Mouse (Mus musculus): ENCODE measurements around the gene Apbb2. TPM values are rescaled to one million over a fixed set of nuclear protein-coding genes. Genes with fewer than 3 reads are reported as not detected.
A peak's percentile ranks its signal among the peaks of the same experiment; 100 is the strongest.

Apbb2 gene
- polyA plus RNA-seq, 1 experiment from 2014 or later = 48.9 TPM

DNA sequence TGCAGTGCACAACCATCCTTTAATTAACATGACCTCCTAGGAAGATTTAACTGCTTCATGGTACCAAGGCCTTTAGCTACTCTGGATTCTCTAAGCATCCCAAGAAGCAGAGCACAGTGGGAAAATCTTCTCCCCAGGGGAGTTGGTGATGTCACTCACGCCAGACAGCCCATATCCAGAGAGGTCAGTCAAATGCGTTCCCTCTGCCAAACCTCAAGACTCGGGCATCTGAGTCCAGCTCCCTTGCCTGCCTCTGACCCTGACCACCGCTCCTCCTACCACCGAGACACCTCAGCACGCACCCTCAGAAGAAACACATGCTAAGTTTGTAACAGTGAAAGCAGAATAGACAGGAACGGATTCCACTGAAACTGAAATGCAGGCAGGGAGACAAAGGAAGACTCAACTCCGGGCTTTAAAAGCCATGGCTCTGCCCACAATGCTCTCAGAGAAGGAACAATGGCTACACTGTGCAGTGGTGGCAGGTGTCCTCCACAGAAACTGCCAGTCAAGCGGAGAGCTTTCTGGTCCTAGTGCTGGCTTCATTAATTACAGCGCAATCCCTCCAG lies 72.9 kb downstream of the Apbb2 start:
- whole genome bisulfite sequencing = 55% methylated on average over 10 of the region's 10 CpGs
- Histone ChIP-seq H3K9ac (replicated peaks; ENCODE audit: low read depth) (no peak overlapping the region), H3K4me2 (replicated peaks; ENCODE audit: low read depth, low read length) (no peak overlapping the region), H3K27ac (ENCODE audit: low read length) (no peak overlapping the region), H3K36me3 (ENCODE audit: insufficient read depth, low read length) (no peaks in the 10 kb centered on the region), H3K27me3 (replicated peaks; ENCODE audit: insufficient read depth, low read length) (no peaks in the 10 kb centered on the region), H3K4me3 (ENCODE audit: low read depth, low read length) (no peak overlapping the region), H3K4me1 (ENCODE audit: insufficient read depth, low read depth, low read length) (peaks cover 8% of the 10 kb centered on the region; the same call in 1 of the 2 replicates), H3K9me3 (ENCODE audit: low read length) (no peaks in the 10 kb centered on the region)
- ATAC-seq (no peak), DNase-seq (ENCODE audit: low spot score) (no peak)
- TF ChIP-seq EP300 (IDR thresholded peaks at IDR 0.05) = no peak
- TF ChIP-seq CTCF (IDR thresholded peaks at IDR 0.05) = no peak

DNA sequence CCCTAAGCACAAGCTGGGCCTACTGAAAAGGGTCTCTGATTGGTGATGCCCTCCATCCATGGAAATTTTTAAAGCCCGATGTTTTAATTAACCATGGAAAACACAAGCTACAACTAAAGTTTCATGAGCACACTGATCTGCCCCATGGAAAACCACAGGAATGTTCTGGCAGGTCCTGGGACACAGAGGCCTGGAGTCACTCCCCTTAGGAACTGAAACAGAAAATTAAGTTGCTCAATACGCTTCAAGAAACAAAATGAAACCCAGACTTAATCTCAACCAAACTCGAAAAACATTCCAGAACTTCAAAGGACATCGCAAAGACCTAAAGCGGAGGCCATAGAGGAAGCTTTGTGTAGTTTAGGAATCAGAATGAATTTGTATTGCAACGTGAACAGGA lies 74.8 kb downstream of the Apbb2 start:
- Histone ChIP-seq H3K27me3 (replicated peaks; ENCODE audit: insufficient read depth, low read length) (no peaks in the 10 kb centered on the region), H3K4me2 (replicated peaks; ENCODE audit: low read depth, low read length) (peak overlapping the region; percentile 8; the same call in 1 of the 2 replicates), H3K9ac (replicated peaks; ENCODE audit: low read depth) (no peak overlapping the region), H3K9me3 (ENCODE audit: low read length) (no peaks in the 10 kb centered on the region), H3K4me3 (ENCODE audit: low read depth, low read length) (no peak overlapping the region), H3K36me3 (ENCODE audit: insufficient read depth, low read length) (no peaks in the 10 kb centered on the region), H3K27ac (ENCODE audit: low read length) (peak overlapping the region; percentile 68), H3K4me1 (ENCODE audit: insufficient read depth, low read depth, low read length) (peaks cover 4% of the 10 kb centered on the region; the same call in 1 of the 2 replicates)
- DNase-seq (ENCODE audit: low spot score) (peak; percentile 94), ATAC-seq (peak; percentile 87)
- peak; percentile 90 for TF ChIP-seq EP300 (IDR thresholded peaks at IDR 0.05)
- no peak for TF ChIP-seq CTCF (IDR thresholded peaks at IDR 0.05)
- 43% methylated on average over 6 of the region's 6 CpGs for WGBS

DNA sequence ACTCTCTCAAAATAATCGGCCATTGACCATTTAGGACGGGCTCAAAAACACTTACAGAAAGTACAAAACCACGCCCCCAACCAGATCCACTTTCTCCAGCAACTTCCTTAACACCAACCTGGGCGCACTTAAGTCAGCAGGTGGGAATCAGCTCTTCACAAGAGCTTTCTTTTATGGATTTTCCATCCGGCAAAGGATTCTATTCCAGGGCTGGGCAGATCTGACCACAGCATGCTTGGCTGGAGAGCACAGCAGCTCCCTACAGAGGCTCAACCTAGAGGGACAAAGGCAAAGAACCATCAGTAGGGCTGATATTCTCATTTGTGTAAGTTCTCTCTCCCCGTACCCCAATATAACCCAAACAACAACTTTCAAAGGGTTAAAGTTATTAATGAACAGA lies 75.2 kb downstream of the Apbb2 start:
- ATAC-seq = peak; percentile 23
- no peaks in the 10 kb centered on the region for H3K36me3 ChIP-seq (ENCODE audit: insufficient read depth, low read length)
- H3K4me2 ChIP-seq (replicated peaks; ENCODE audit: low read depth, low read length) = peak overlapping the region; percentile 8; the same call in 1 of the 2 replicates
- H3K27me3 ChIP-seq (replicated peaks; ENCODE audit: insufficient read depth, low read length) = no peaks in the 10 kb centered on the region
- H3K4me1 ChIP-seq (ENCODE audit: insufficient read depth, low read depth, low read length) = peaks cover 4% of the 10 kb centered on the region; the same call in 1 of the 2 replicates
- 63% methylated on average over 6 of the region's 6 CpGs for WGBS
- no peak overlapping the region for H3K9ac ChIP-seq (replicated peaks; ENCODE audit: low read depth)
- TF ChIP-seq EP300 (IDR thresholded peaks at IDR 0.05) = no peak
- no peak for TF ChIP-seq CTCF (IDR thresholded peaks at IDR 0.05)
- no peaks in the 10 kb centered on the region for H3K9me3 ChIP-seq (ENCODE audit: low read length)
- no peak for DNase-seq (ENCODE audit: low spot score)
- H3K4me3 ChIP-seq (ENCODE audit: low read depth, low read length) = no peak overlapping the region
- H3K27ac ChIP-seq (ENCODE audit: low read length) = peak overlapping the region; percentile 68

DNA sequence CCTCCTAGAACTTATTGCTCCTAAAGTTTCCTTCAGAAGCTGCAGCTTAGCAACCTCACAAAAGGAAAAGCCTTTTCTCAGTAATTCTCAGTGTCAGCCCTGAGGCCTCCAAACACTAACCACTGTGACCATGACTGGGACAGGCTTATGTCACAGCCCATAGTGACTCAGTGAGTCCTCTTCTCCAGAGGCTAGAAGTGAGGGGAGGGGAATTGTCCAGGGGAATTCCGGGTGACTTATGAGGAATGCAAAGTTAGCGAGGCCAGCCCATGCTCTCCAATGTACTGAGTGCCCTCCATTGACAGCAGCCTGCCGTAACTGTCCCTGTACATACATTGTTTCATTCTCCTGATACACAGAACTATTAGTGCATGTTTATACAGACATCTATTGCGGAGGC lies 76.1 kb downstream of the Apbb2 start:
- 66% methylated on average over 4 of the region's 4 CpGs for WGBS
- H3K4me1 ChIP-seq (ENCODE audit: insufficient read depth, low read depth, low read length) = peaks cover 3% of the 10 kb centered on the region; the same call in 1 of the 2 replicates

DNA sequence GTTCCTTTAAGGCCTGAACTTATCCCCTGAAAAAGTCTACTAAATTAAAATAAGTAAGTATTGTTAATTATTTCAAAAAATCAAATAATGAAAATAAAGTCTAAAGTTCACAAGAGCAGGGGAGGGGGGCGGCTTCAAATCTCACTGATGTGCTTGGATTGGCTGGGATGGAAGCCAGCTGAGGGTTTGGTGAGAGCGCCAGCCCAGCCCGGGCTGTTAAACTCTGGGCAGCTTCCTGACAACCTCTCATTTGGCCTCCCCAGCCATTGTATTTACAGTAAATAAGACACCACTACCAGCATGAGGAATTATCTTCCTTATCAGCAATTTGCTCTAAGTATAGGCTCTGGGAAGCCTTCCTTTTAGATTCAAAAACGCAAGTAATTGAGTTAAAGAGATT lies 77.2 kb downstream of the Apbb2 start:
- Histone ChIP-seq H3K27ac (ENCODE audit: low read length) (no peak overlapping the region), H3K27me3 (replicated peaks; ENCODE audit: insufficient read depth, low read length) (no peaks in the 10 kb centered on the region), H3K4me2 (replicated peaks; ENCODE audit: low read depth, low read length) (no peak overlapping the region), H3K4me3 (ENCODE audit: low read depth, low read length) (no peak overlapping the region), H3K4me1 (ENCODE audit: insufficient read depth, low read depth, low read length) (peaks cover 2% of the 10 kb centered on the region; the same call in 1 of the 2 replicates), H3K9ac (replicated peaks; ENCODE audit: low read depth) (no peak overlapping the region), H3K36me3 (ENCODE audit: insufficient read depth, low read length) (no peaks in the 10 kb centered on the region), H3K9me3 (ENCODE audit: low read length) (no peaks in the 10 kb centered on the region)
- no peak for DNase-seq (ENCODE audit: low spot score)
- no peak for ATAC-seq
- WGBS = 40% methylated on average over 4 of the region's 4 CpGs
- TF ChIP-seq CTCF (IDR thresholded peaks at IDR 0.05) (no peak), EP300 (IDR thresholded peaks at IDR 0.05) (no peak)

More for the DNA sequence above, 76.1 kb downstream of the Apbb2 start:
- Histone ChIP-seq H3K9me3 (ENCODE audit: low read length) (no peaks in the 10 kb centered on the region), H3K27me3 (replicated peaks; ENCODE audit: insufficient read depth, low read length) (no peaks in the 10 kb centered on the region), H3K27ac (ENCODE audit: low read length) (no peak overlapping the region), H3K36me3 (ENCODE audit: insufficient read depth, low read length) (no peaks in the 10 kb centered on the region), H3K4me2 (replicated peaks; ENCODE audit: low read depth, low read length) (no peak overlapping the region), H3K4me3 (ENCODE audit: low read depth, low read length) (no peak overlapping the region), H3K9ac (replicated peaks; ENCODE audit: low read depth) (no peak overlapping the region)
- TF ChIP-seq CTCF (IDR thresholded peaks at IDR 0.05) (no peak), EP300 (IDR thresholded peaks at IDR 0.05) (peak; percentile 54)
- DNase-seq (ENCODE audit: low spot score) (no peak), ATAC-seq (peak; percentile 39; the same call in 1 of the 2 replicates)

DNA sequence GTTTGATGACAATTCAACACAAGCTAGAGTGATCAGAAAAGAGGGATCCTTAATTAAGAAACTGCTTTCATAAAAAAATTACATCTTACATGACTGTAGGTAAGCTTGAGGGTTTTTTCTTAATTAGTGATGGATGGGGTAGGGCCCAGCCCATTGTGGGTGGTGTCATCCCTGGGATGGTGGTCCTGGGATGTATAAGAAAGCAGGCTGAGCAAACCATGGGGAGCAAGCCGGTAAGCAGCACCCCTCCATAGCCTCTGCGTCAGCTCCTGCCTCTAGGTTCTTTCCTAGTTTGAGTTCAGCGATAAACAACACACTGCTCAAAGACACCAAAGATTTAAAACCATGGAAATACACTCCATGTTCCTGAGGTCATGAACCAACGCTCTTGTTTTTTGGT lies 78.3 kb downstream of the Apbb2 start:
- DNase-seq (ENCODE audit: low spot score) (no peak), ATAC-seq (no peak)
- no peak overlapping the region for H3K27ac ChIP-seq (ENCODE audit: low read length)
- H3K27me3 ChIP-seq (replicated peaks; ENCODE audit: insufficient read depth, low read length) = no peaks in the 10 kb centered on the region
- H3K4me3 ChIP-seq (ENCODE audit: low read depth, low read length) = no peak overlapping the region
- 98% methylated on average over 4 of the region's 4 CpGs for WGBS
- H3K9ac ChIP-seq (replicated peaks; ENCODE audit: low read depth) = no peak overlapping the region
- no peaks in the 10 kb centered on the region for H3K9me3 ChIP-seq (ENCODE audit: low read length)
- H3K4me2 ChIP-seq (replicated peaks; ENCODE audit: low read depth, low read length) = no peak overlapping the region
- TF ChIP-seq EP300 (IDR thresholded peaks at IDR 0.05) (no peak), CTCF (IDR thresholded peaks at IDR 0.05) (no peak)
- peaks cover 4% of the 10 kb centered on the region; the same call in 1 of the 2 replicates for H3K4me1 ChIP-seq (ENCODE audit: insufficient read depth, low read depth, low read length)
- no peaks in the 10 kb centered on the region for H3K36me3 ChIP-seq (ENCODE audit: insufficient read depth, low read length)

Data from lung, postnatal 0 days (tissue).